Mouse (Mus musculus): Measurements from ENCODE around the gene Ccdc13.

DNA sequence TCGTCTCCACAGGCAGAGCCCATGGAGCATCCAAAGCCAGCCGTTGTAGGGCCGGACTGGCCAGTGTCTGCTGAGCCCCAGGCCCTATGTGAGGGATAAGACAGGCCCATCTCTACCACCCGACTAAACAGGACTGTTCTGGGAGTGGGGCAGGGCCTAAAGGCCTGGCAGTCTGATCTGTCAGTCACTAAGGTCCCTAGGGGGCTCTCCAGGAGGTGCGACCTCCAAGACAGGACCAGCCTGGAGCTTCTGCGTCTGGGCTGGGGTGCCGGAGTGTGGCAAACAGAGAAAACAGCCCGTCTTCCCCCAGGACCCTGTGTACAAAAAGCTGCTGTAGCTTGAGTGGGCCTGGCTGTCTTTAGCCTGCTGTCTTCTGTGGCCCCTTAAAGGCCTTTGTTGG lies 77.5 kb downstream of the Ccdc13 start:
- no peak for TF ChIP-seq CTCF (IDR thresholded peaks at IDR 0.05; ENCODE audit: control insufficient read depth, insufficient read depth, insufficient read length)
- no peak for TF ChIP-seq MYOD1 (IDR thresholded peaks at IDR 0.05; ENCODE audit: control insufficient read depth, insufficient read length, low read depth)
- TF ChIP-seq USF1 (IDR thresholded peaks at IDR 0.05; ENCODE audit: low read depth): no peak
- no peak for TF ChIP-seq MAX (IDR thresholded peaks at IDR 0.05)
- TF ChIP-seq CEBPB (IDR thresholded peaks at IDR 0.05; ENCODE audit: low read depth): no peak
- TF ChIP-seq MYOG (IDR thresholded peaks at IDR 0.05; ENCODE audit: control insufficient read depth, extremely low read depth, insufficient read length): no peak
- TF ChIP-seq FOSL1 (IDR thresholded peaks at IDR 0.05; ENCODE audit: insufficient read depth, low read length, poor library complexity, severe bottlenecking): no peak
